Mouse (Mus musculus): ENCODE measurements around the gene B4galt7.

- TF ChIP-seq CTCF (IDR thresholded peaks at IDR 0.05; ENCODE audit: low read depth, low read length) = no peak
- TF ChIP-seq POLR2A (IDR thresholded peaks at IDR 0.05; ENCODE audit: borderline replicate concordance, low read depth, low read length) = no peak
These were observed 7.7 kb upstream of the B4galt7 start for GRCm38 (mm10) chr13:55591961-55592490.

Measured in bone marrow macrophage, adult 2 months (primary cell).